Mouse (Mus musculus): ENCODE results near the gene Tbc1d4.

DNA sequence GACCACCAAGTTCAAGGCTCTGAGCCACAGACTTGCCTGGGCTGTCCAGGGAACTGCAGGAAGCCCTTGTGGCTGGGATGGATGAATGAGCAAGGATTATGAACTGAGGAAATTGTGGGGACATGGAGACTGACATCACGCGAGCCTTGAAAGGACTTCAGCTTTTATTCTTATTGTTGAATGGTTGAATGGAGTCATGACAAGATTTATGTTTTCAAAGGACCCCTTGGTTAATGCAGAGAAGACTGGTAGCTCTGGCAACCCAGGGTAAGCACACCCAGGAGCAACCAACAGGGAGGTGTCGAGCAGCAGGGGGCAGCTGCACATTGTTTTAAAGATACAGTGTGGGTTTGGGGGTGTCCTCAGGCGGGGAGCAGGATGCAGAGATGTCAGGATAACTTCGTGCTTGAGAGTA, 94.4 kb downstream of the Tbc1d4 start:
- TF ChIP-seq CTCF (IDR thresholded peaks at IDR 0.05) (no peak), EP300 (IDR thresholded peaks at IDR 0.05) (no peak)

All from lung, postnatal 0 days (tissue).